Comparison of ENCODE assay signal across 9 mouse cellular contexts in the genomic region with DNA sequence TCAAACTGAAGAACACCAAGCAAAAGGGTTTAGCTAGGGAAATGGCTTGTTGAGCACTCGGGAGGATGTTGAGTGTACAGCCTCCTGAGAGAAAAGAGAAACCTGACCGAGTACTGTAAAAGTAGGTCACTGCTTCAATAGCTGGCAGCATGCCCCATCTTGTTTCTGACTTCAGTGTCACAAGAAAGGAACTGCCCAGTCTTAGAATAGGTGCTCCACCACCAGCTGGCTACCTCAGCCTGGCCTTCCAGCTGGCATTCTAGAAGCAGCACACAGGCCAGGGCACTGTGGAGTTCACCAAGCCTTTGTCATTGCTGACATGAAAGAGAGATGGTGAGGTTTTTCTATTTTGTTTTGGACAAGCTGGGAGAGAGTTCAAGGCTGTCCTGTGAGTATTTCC.
DNase-seq lines count a peak whose midpoint lies in the region; ATAC-seq and TF ChIP-seq lines count a peak whose summit lies in the region.
"Had no signal": no experiment of that assay in that cellular context is flagged by ENCODE, and none has a peak within 500 bp of the region (broad histone marks: within the 10 kb centered on the region; RNA-seq: fewer than 3 reads in every experiment).

No protein-coding gene starts in this region.

- no peak for ATAC-seq in kidney, embryonic 15.5 days (replicated peaks; ENCODE audit: low FRiP score)

- H3K9ac ChIP-seq in kidney, embryonic 15.5 days: no peak overlapping the region
- H3K9ac ChIP-seq: embryonic facial prominence, embryonic 12.5 days had no signal

- no peaks in the 10 kb centered on the region for H3K36me3 ChIP-seq in kidney, embryonic 15.5 days
- H3K36me3 ChIP-seq: embryonic facial prominence, embryonic 12.5 days had no signal

- H3K27me3 ChIP-seq in kidney, embryonic 15.5 days: no peaks in the 10 kb centered on the region
- H3K27me3 ChIP-seq: embryonic facial prominence, embryonic 12.5 days had no signal

- whole genome bisulfite sequencing in kidney, embryonic 15.5 days: 62% methylated on average over 2 of the region's 2 CpGs
- WGBS in olfactory bulb, adult 2 months: 31% methylated on average over 2 of the region's 2 CpGs

- no peaks in the 10 kb centered on the region for H3K4me1 ChIP-seq in kidney, embryonic 15.5 days
- peaks cover 3% of the 10 kb centered on the region; the same call in 1 of the 2 replicates for H3K4me1 ChIP-seq in cortical plate, adult 2 months (ENCODE audit: control insufficient read depth, insufficient read depth, low read length)
- H3K4me1 ChIP-seq in olfactory bulb, adult 2 months (ENCODE audit: control insufficient read depth, insufficient read depth, low read length): peaks cover 3% of the 10 kb centered on the region; the same call in 1 of the 2 replicates
- H3K4me1 ChIP-seq: embryonic facial prominence, embryonic 12.5 days had no signal

- H3K27ac ChIP-seq in kidney, embryonic 15.5 days: no peak overlapping the region
- H3K27ac ChIP-seq in cortical plate, adult 2 months (ENCODE audit: insufficient read depth, low read length): peak overlapping the region; percentile 27
- H3K27ac ChIP-seq in olfactory bulb, adult 2 months (ENCODE audit: insufficient read depth, low read depth, low read length): peak overlapping the region; percentile 69
- H3K27ac ChIP-seq: embryonic facial prominence, embryonic 12.5 days had no signal

- H3K4me3 ChIP-seq in kidney, embryonic 15.5 days (replicated peaks): no peak overlapping the region
- H3K4me3 ChIP-seq in cortical plate, adult 2 months (ENCODE audit: insufficient read depth, low read length): no peak overlapping the region
- no peak overlapping the region for H3K4me3 ChIP-seq in olfactory bulb, adult 2 months (ENCODE audit: insufficient read depth, low read depth, low read length)
- H3K4me3 ChIP-seq: embryonic facial prominence, embryonic 12.5 days had no signal

- H3K9me3 ChIP-seq in kidney, embryonic 15.5 days (replicated peaks): no peaks in the 10 kb centered on the region
- H3K9me3 ChIP-seq: embryonic facial prominence, embryonic 12.5 days had no signal

- DNase-seq in kidney, adult 11 months: peak; percentile 77
- DNase-seq in adrenal gland, postnatal 10 days: peak; percentile 85
- DNase-seq in kidney, postnatal 14 days: peak; percentile 87
- DNase-seq in B cell, adult 2 months: no peak
- no peak for DNase-seq in natural killer cell, adult 2 months (ENCODE audit: low spot score in 2 of 2)

- TF ChIP-seq CTCF in cortical plate, adult 2 months (IDR thresholded peaks at IDR 0.05; ENCODE audit: extremely low read depth, insufficient read depth, low read length): no peak
- no peak for TF ChIP-seq CTCF in olfactory bulb, adult 2 months (IDR thresholded peaks at IDR 0.05; ENCODE audit: insufficient read depth, low read depth, low read length)

- no peak overlapping the region for H3K4me2 ChIP-seq in kidney, embryonic 15.5 days
- H3K4me2 ChIP-seq: embryonic facial prominence, embryonic 12.5 days had no signal

- TF ChIP-seq POLR2A in cortical plate, adult 2 months (IDR thresholded peaks at IDR 0.05; ENCODE audit: extremely low read depth, insufficient read depth, low read length): no peak
- no peak for TF ChIP-seq POLR2A in olfactory bulb, adult 2 months (IDR thresholded peaks at IDR 0.05; ENCODE audit: insufficient read depth, low read depth, low read length)

Comparison
In these comparisons a context has a peak if more than half of its experiments do, and no peak if none do; other contexts are left out.
1. DNase-seq: peak in kidney, adult 11 months (single experiment), adrenal gland, postnatal 10 days (single experiment) and kidney, postnatal 14 days (single experiment); none in B cell, adult 2 months (0 of 2) and natural killer cell, adult 2 months (0 of 2).